Mouse (Mus musculus) midbrain, embryonic 12.5 days (tissue): ENCODE measurements at regions not wholly inside any gene's neighbourhood (a gene's known extent, or its start where the extent isn't known, plus 50 kb on each side); places are given as distances from the start of the nearest gene placed in this dataset.

Experiments used
- ATAC-seq: fragments of 200-750 bp; cut with Nextera tagmentation; 2 replicates; pipeline ENCODE4 v1.8.0; 2017; ENCODE audit warnings: low read depth, moderate TSS enrichment, moderate library complexity; ENCODE audit not compliant: low FRiP score
- H3K27ac ChIP-seq: fragments of 300-500 bp; sonication (generic); replicated peaks from 2 replicates; pipeline ENCODE4 v1.5.1; 2016; ENCODE audit warnings: mild to moderate bottlenecking
- H3K27me3 ChIP-seq: fragments of 300-500 bp; sonication (generic); 2 replicates; pipeline ENCODE4 v1.6.1; 2016; ENCODE audit warnings: mild to moderate bottlenecking
- H3K36me3 ChIP-seq: fragments of 300-500 bp; sonication (generic); 2 replicates; pipeline ENCODE4 v1.6.1; 2016
- H3K4me1 ChIP-seq: fragments of 300-500 bp; sonication (generic); 2 replicates; pipeline ENCODE4 v1.6.1; 2016
- H3K4me2 ChIP-seq: fragments of 300-500 bp; sonication (generic); replicated peaks from 2 replicates; pipeline ENCODE4 v1.6.1; 2016; ENCODE audit warnings: mild to moderate bottlenecking, moderate library complexity
- H3K4me3 ChIP-seq: fragments of 300-500 bp; sonication (generic); 2 replicates; pipeline ENCODE4 v1.5.1; 2016; ENCODE audit warnings: mild to moderate bottlenecking
- H3K9ac ChIP-seq: fragments of 300-500 bp; sonication (generic); replicated peaks from 2 replicates; pipeline ENCODE4 v1.6.1; 2016; ENCODE audit warnings: mild to moderate bottlenecking, moderate library complexity
- H3K9me3 ChIP-seq: fragments of 300-500 bp; sonication (generic); 2 replicates; pipeline ENCODE4 v1.6.1; 2016; ENCODE audit warnings: mild to moderate bottlenecking
- WGBS: fragments of 180-500 bp; shearing (Covaris S2); methylation state at CpG from one replicate; pipeline ENCODE4 v1.1.7; 2016; 5-methylcytosine and 5-hydroxymethylcytosine counted together

GRCm38 (mm10) chr14:120840900-120841299, 70.1 kb upstream of the Ipo5 start:
- Histone ChIP-seq H3K27me3 (no peaks in the 10 kb centered on the region), H3K4me1 (peaks cover 3% of the 10 kb centered on the region; the same call in 1 of the 2 replicates), H3K27ac (no peak overlapping the region), H3K4me3 (no peak overlapping the region), H3K36me3 (no peaks in the 10 kb centered on the region), H3K9me3 (no peaks in the 10 kb centered on the region), H3K9ac (no peak overlapping the region), H3K4me2 (no peak overlapping the region)
- 87% methylated on average over 6 of the region's 6 CpGs for WGBS
- ATAC-seq: no peak

DNA sequence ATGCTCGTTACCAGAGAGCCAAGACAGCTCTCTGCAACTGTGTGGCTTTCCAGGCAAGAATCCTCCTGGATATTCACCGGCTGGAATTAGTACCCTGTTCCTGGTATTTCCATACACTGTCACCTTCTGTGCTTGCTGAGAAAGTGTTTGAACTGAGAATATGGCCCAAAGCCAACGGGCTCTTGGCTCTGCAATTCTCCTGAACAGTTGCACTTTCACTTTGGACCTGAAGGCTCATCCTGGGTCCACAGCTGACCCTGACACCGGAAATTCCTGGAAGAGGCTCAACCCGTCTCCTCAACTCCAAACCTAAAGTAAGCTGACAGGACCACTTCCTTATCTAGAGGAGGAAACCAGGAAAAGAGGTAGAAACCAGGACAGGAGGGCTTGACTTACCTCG, 69.7 kb upstream of the Ipo5 start:
- Histone ChIP-seq H3K9me3 (no peaks in the 10 kb centered on the region), H3K27me3 (no peaks in the 10 kb centered on the region), H3K36me3 (no peaks in the 10 kb centered on the region), H3K4me1 (peaks cover 3% of the 10 kb centered on the region; the same call in 1 of the 2 replicates), H3K27ac (no peak overlapping the region), H3K9ac (no peak overlapping the region), H3K4me3 (no peak overlapping the region), H3K4me2 (no peak overlapping the region)
- no peak for ATAC-seq
- 88% methylated on average over 6 of the region's 6 CpGs for WGBS

DNA sequence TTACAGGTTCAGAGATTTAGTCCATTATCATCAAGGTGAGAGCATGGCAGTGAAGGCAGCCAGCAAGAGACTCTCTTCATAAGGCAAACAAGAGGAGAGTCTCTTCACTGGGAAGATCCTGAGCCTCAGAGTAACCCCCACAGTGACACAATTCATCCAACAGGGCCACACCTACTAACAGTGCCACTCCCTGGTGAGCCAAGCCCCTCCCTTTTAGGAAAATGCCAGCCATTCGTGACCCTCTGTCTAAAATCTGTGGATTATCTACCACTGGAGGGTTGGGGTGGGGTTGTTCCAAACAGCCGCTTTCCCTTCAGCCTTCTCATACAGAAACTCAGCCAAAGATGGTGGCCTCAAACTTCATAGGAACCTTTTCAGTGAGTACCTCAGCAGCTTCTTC, 65.9 kb upstream of the Ipo5 start:
- Histone ChIP-seq H3K4me1 (peaks cover 7% of the 10 kb centered on the region), H3K4me3 (no peak overlapping the region), H3K9ac (no peak overlapping the region), H3K27me3 (peaks cover 5% of the 10 kb centered on the region; the same call in 1 of the 2 replicates), H3K27ac (no peak overlapping the region), H3K9me3 (no peaks in the 10 kb centered on the region), H3K4me2 (no peak overlapping the region), H3K36me3 (no peaks in the 10 kb centered on the region)
- WGBS: 66% methylated on average over 2 of the region's 2 CpGs
- no peak for ATAC-seq

DNA sequence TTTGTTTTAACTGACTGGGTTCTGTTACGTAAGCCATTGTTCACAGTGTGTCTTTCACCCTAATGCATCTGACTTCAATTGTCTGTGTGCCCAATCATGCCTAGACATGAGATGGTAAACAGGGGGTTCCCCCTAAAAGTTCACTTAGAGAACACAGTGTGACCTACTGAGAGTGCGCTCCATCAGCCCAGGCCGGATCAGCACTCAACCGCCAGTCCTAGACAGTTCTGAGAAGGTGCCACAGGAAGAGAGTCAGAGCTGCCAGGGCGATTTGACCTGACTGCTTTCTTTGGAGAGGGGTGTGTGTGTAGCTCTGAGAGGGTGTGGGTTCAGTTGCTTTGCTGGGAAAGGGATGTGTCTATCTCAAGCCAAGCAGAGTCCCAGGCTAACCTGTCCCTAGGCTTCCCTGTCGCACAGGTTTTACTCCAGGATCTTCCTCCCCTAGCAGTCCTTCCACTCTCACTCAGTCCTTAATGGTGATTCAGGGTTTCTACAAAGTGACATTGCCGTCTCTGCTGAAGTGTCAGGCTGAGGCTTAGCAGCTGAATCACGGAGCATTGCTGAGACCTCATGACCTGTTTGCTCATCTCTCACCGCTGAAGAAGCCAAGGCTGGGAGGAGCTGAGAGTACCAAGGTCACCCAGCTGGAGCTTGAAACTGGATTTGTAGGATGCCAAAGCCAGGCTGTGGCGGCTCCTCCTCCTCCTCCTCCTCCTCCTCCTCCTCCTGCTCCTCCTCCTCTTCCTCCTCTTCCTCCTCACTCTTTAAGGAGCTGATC, 64.8 kb upstream of the Ipo5 start:
- ATAC-seq: no peak
- Histone ChIP-seq H3K4me3 (no peak overlapping the region), H3K27me3 (peaks cover 5% of the 10 kb centered on the region; the same call in 1 of the 2 replicates), H3K4me1 (peaks cover 6% of the 10 kb centered on the region), H3K9me3 (no peaks in the 10 kb centered on the region), H3K4me2 (no peak overlapping the region), H3K36me3 (no peaks in the 10 kb centered on the region), H3K27ac (no peak overlapping the region), H3K9ac (no peak overlapping the region)
- 64% methylated on average over 10 of the region's 10 CpGs for WGBS

- H3K27me3 ChIP-seq: peaks cover 5% of the 10 kb centered on the region; the same call in 1 of the 2 replicates
- ATAC-seq: no peak
- H3K36me3 ChIP-seq: no peaks in the 10 kb centered on the region
- no peak overlapping the region for H3K4me3 ChIP-seq
- no peak overlapping the region for H3K9ac ChIP-seq
- WGBS: 76% methylated on average over 5 of the region's 5 CpGs
- no peaks in the 10 kb centered on the region for H3K9me3 ChIP-seq
- no peak overlapping the region for H3K27ac ChIP-seq
- H3K4me1 ChIP-seq: peaks cover 6% of the 10 kb centered on the region
- no peak overlapping the region for H3K4me2 ChIP-seq
Measured at GRCm38 (mm10) chr14:120847006-120847405, 64.0 kb upstream of the Ipo5 start.

DNA sequence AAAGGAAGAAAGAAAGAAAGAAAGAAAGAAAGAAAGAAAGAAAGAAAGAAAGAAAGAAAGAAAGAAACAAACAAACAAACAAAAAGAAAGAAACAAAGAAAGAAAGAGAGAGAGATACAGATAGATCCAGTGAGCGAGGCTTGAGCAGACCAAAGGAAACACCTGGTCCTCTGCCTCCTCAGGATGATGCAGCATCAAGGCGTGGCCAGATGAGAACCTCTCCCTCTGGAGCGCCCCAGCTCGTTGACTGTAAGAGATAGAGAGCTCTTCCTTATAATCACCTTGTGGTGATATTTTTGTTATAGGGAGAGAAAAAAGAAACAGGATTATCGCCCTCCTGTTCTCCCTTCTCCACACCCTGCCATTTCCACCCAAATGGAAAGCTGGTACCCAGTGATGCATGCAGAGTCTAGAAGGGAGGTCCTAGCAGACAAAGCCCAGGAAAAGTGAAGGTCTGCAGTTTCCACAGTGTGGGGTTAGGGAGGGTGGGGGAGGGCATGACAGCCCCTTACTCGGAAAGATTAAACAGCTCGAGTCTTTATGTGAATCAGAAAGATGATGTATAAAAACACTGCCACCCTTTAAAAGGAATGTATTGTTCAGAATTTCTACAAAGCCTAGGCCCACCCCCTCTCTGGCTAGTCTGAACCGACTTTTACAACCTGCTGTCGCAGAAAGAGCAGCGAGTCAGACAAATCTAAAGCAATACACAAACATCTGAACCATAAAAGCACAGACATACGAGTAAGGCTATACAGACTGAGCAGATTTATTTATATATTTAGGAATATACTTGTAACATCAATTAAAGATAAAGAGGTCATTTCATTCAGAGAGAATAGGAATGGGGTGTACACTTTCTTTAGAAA, 62.7 kb upstream of the Ipo5 start:
- no peak overlapping the region for H3K9ac ChIP-seq
- H3K9me3 ChIP-seq: no peaks in the 10 kb centered on the region
- 39% methylated on average over 11 of the region's 11 CpGs for WGBS
- peaks cover 6% of the 10 kb centered on the region for H3K4me1 ChIP-seq
- ATAC-seq: no peak
- no peaks in the 10 kb centered on the region for H3K36me3 ChIP-seq
- H3K27ac ChIP-seq: no peak overlapping the region
- H3K27me3 ChIP-seq: peaks cover 5% of the 10 kb centered on the region; the same call in 1 of the 2 replicates
- H3K4me3 ChIP-seq: no peak overlapping the region
- H3K4me2 ChIP-seq: no peak overlapping the region

DNA sequence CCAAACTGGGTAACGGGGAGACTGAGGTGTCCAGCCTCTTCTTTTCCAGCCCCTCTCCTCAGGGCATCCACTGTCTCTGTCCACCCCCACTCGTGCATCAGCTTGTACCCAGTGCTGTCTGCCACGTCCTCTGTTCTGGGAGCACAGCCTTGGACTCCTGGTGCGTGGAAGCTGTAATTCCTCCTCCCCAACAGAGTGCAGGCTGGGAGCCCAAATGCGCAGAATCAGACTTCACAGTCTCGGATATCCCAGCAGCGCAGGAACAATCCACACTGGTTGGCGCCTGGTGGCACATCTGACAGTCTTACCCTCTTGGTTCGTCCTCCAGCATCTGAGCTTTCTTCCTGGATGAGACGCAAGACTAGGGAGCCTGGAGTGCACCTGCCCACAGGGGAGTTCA, 61.9 kb upstream of the Ipo5 start:
- no peak overlapping the region for H3K9ac ChIP-seq
- H3K9me3 ChIP-seq: no peaks in the 10 kb centered on the region
- H3K4me1 ChIP-seq: peaks cover 6% of the 10 kb centered on the region
- H3K27me3 ChIP-seq: peaks cover 5% of the 10 kb centered on the region; the same call in 1 of the 2 replicates
- H3K4me2 ChIP-seq: no peak overlapping the region
- no peak overlapping the region for H3K4me3 ChIP-seq
- WGBS: 70% methylated on average over 10 of the region's 10 CpGs
- H3K27ac ChIP-seq: no peak overlapping the region
- no peak for ATAC-seq
- H3K36me3 ChIP-seq: no peaks in the 10 kb centered on the region

DNA sequence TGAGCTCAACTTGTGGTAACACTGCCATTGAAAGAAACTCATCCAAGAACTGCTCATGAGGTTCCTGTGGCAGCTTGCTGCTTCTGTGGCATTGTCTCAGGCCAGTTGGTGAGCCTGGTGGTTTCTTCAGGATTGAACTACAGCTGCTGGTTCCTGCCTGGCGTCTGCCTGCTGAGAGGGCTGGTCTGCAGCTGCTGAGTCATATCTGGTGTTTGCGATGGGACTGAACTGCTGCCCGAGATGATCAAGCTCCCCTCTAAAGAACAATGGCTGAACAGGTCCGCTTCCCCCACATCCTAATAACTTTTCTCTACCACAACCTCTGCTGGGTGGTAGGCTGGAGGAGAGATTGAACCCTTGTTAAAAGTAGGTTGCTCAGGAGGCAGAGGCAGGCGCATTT, 57.4 kb upstream of the Ipo5 start:
- ATAC-seq: no peak
- Histone ChIP-seq H3K36me3 (no peaks in the 10 kb centered on the region), H3K27ac (no peak overlapping the region), H3K4me1 (no peaks in the 10 kb centered on the region; the same call in 1 of the 2 replicates), H3K4me3 (no peak overlapping the region), H3K27me3 (no peaks in the 10 kb centered on the region), H3K4me2 (no peak overlapping the region), H3K9ac (no peak overlapping the region), H3K9me3 (0 out of 2 replicates have a peak, but pooled peaks cover 4% of the 10 kb centered on the region)
- 85% methylated on average over 5 of the region's 5 CpGs for WGBS

GRCm38 (mm10) chr14:120854559-120854958, 56.5 kb upstream of the Ipo5 start:
- Histone ChIP-seq H3K27me3 (no peaks in the 10 kb centered on the region), H3K27ac (no peak overlapping the region), H3K4me1 (no peaks in the 10 kb centered on the region), H3K9me3 (0 out of 2 replicates have a peak, but pooled peaks cover 7% of the 10 kb centered on the region), H3K9ac (no peak overlapping the region), H3K4me2 (no peak overlapping the region), H3K36me3 (no peaks in the 10 kb centered on the region), H3K4me3 (no peak overlapping the region)
- ATAC-seq: no peak
- 66% methylated on average over 7 of the region's 7 CpGs for WGBS

DNA sequence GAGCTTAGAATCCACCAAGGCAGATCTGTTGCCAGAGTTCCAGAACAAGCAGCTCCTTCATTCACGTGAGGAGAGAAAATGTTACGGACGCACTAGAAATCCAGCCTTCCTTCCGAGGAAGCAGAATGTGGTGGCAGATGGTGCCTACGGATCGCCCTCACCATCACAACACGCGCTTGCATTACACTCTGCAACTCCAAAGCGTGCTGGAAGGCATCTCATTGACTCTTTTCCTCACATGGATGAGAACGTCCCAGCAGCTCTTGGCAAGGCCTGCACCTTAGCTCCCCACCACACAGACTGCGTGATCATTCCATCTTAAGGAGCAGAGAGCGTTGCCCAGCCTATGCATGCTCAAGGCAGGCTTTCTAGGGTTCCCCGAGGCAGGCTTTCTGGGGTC, 55.8 kb upstream of the Ipo5 start:
- Histone ChIP-seq H3K36me3 (no peaks in the 10 kb centered on the region), H3K4me2 (no peak overlapping the region), H3K9ac (no peak overlapping the region), H3K4me3 (no peak overlapping the region), H3K9me3 (0 out of 2 replicates have a peak, but pooled peaks cover 7% of the 10 kb centered on the region), H3K4me1 (no peaks in the 10 kb centered on the region), H3K27ac (no peak overlapping the region), H3K27me3 (no peaks in the 10 kb centered on the region)
- no peak for ATAC-seq
- 97% methylated on average over 13 of the region's 13 CpGs for WGBS
